Mouse (Mus musculus) heart, adult 2 months (tissue): Measurements from ENCODE around the gene Prkd3.

Source experiments
- CTCF ChIP-seq: fragments of 200-600 bp; IDR thresholded peaks from 2 replicates; pipeline ENCODE4 v1.8.1; 2022; ENCODE audit warnings: antibody characterized with exemption, mild to moderate bottlenecking, moderate library complexity
- EP300 ChIP-seq: fragments of 200-500 bp; IDR thresholded peaks from 2 replicates; pipeline ENCODE4 v1.6.1; 2011; ENCODE audit warnings: low read depth, low read length, control low read depth; ENCODE audit not compliant: insufficient read depth
- POLR2A ChIP-seq: fragments of 200-500 bp; IDR thresholded peaks from 2 replicates; pipeline ENCODE4 v1.6.1; 2011; ENCODE audit warnings: mild to moderate bottlenecking, low read depth, low read length, control low read depth; ENCODE audit not compliant: insufficient read depth

- TF ChIP-seq CTCF (no peak), POLR2A (no peak), EP300 (no peak)
Observed at GRCm38 (mm10) chr17:79019726-79020207, 849 bp downstream of the Prkd3 start.
